Mouse (Mus musculus) stomach, embryonic 16.5 days (tissue): ENCODE measurements around the gene Srebf1. TPM values are rescaled to one million over a fixed set of nuclear protein-coding genes. Genes with fewer than 3 reads are reported as not detected.

Experiments
- ATAC-seq: fragments of 200-750 bp; cut with Nextera tagmentation; 2 replicates; pipeline ENCODE4 v1.8.0; 2017; ENCODE audit warnings: moderate number of reproducible peaks, moderate TSS enrichment; ENCODE audit not compliant: insufficient read depth, low FRiP score
- H3K27ac ChIP-seq: fragments of 300-500 bp; sonication (generic); 2 replicates; pipeline ENCODE4 v1.5.1; 2014; ENCODE audit warnings: low read length
- H3K27me3 ChIP-seq: fragments of 300-500 bp; sonication (generic); 2 replicates; pipeline ENCODE4 v1.6.1; 2014; ENCODE audit warnings: low read length, control low read depth, mixed read lengths; ENCODE audit not compliant: control insufficient read depth, insufficient read depth
- H3K36me3 ChIP-seq: fragments of 300-500 bp; sonication (generic); 2 replicates; pipeline ENCODE4 v1.6.1; 2014; ENCODE audit warnings: low read length; ENCODE audit not compliant: control insufficient read depth, insufficient read depth
- H3K4me1 ChIP-seq: fragments of 300-500 bp; sonication (generic); 2 replicates; pipeline ENCODE4 v1.6.1; 2014; ENCODE audit warnings: low read length, control low read depth, mixed read lengths; ENCODE audit not compliant: control insufficient read depth, insufficient read depth
- H3K4me2 ChIP-seq: fragments of 300-500 bp; sonication (generic); 2 replicates; pipeline ENCODE4 v1.6.1; 2014; ENCODE audit warnings: low read depth, low read length, mixed read lengths
- H3K4me3 ChIP-seq: fragments of 300-500 bp; sonication (generic); replicated peaks from 2 replicates; pipeline ENCODE4 v1.5.1; 2014; ENCODE audit warnings: mild to moderate bottlenecking, low read length
- H3K9ac ChIP-seq: fragments of 300-500 bp; sonication (generic); 2 replicates; pipeline ENCODE4 v1.6.1; 2014; ENCODE audit warnings: low read length
- H3K9me3 ChIP-seq: fragments of 300-500 bp; sonication (generic); replicated peaks from 2 replicates; pipeline ENCODE4 v1.6.1; 2016; ENCODE audit warnings: low read length, control low read depth; ENCODE audit not compliant: control insufficient read depth
- WGBS: fragments of 180-500 bp; shearing (Covaris S2); extraction: QIAGEN DNeasy Blood & Tissue Kit; methylation state at CpG from one replicate; pipeline ENCODE4 v1.1.7; 2014; 5-methylcytosine and 5-hydroxymethylcytosine counted together
- polyA plus RNA-seq: library from polyadenylated mRNA; unstranded; fragments of >200 nt; fragmentation: Nextera tagmentation; extraction: Ambion mirVana; gene quantifications from 2 replicates; pipeline ENCODE4 v1.2.1, GENCODE M21; 2015

The Srebf1 gene
- polyA plus RNA-seq, 1 experiment from 2014 or later, result 63.4 TPM

DNA sequence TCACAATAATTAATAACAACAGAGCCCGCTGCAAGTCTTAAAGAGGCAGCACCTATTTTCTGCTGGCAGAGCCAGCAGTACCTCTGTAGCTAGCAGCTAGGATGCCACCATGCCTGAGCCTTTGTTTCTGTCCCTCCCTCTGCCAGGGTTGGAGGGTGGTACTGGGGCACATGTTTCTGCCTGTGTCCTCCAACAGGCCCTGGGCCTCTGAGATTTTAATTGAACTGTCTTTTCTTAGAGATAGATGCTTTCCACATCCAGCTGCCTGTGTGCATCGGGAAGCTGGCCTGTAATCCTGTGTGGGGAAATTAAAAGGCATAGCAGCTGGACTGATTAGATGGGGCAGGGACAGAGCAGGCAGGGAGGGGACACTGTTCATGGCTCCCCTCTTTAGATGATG lies 39.6 kb downstream of the Srebf1 start:
- peak overlapping the region; percentile 57; the same call in 1 of the 2 replicates for H3K27ac ChIP-seq
- H3K4me2 ChIP-seq, result no peak overlapping the region
- no peaks in the 10 kb centered on the region for H3K9me3 ChIP-seq
- no peaks in the 10 kb centered on the region for H3K27me3 ChIP-seq
- no peak for ATAC-seq
- H3K36me3 ChIP-seq, result peaks cover 13% of the 10 kb centered on the region; the same call in 1 of the 2 replicates
- 0 out of 2 replicates have a peak overlapping the region, but pooled peaks have one; percentile 7 for H3K9ac ChIP-seq
- no peak overlapping the region for H3K4me3 ChIP-seq
- H3K4me1 ChIP-seq, result peaks cover 78% of the 10 kb centered on the region
- WGBS, result 55% methylated on average over 2 of the region's 2 CpGs

DNA sequence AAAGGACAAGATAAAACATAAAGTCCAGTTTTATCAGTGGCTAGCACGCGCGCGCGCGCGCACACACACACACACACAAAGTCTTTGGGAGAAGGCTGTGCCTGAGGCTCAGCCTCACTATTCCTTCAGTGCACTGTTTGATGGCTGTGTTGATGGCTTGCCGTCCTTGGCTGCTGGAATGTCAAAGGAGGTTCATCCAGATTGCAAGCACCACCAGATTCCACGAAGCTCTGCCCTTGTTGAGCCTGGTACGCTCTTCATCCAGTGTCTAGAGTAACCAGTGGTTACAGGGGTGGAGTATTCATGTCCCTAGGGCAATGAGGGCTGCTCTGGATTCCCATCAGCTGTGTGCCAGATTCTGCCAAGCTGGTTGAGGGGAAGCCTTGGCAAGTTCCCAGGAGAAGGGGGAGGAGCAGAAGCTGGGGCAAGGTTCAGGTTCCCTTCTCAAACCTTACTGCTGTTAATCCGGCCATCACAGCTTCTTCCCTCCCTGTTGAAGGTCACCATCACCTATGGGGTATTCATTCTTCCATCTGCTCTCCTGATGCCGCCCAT lies 40.2 kb downstream of the Srebf1 start:
- peaks cover 84% of the 10 kb centered on the region for H3K4me1 ChIP-seq
- H3K9me3 ChIP-seq, result no peaks in the 10 kb centered on the region
- no peak overlapping the region for H3K4me2 ChIP-seq
- ATAC-seq, result no peak
- H3K27ac ChIP-seq, result peak overlapping the region; percentile 57; the same call in 1 of the 2 replicates
- 0 out of 2 replicates have a peak, but pooled peaks cover 8% of the 10 kb centered on the region for H3K36me3 ChIP-seq
- 81% methylated on average over 12 of the region's 12 CpGs for WGBS
- no peak overlapping the region for H3K4me3 ChIP-seq
- no peak overlapping the region for H3K9ac ChIP-seq
- H3K27me3 ChIP-seq, result no peaks in the 10 kb centered on the region

DNA sequence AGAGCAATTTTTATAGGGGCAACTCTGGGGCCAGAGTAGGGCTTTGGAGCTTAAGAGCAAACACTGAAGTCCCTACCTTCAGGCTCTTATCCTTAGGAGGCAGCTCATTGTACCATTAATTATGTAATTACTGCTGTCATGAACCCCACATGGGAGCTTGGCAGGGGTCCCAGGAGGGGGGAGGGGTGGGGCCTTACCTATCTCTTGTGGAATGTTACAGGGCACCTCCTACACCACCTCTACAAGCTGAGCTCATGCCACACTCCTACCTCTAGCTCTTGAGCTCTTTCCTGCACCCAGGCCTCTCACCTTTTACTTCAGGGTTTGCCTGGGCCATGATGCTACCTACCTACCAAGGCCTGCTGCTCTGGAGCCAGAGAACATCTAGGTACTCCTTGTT lies 43.9 kb downstream of the Srebf1 start:
- Histone ChIP-seq H3K9ac (0 out of 2 replicates have a peak overlapping the region, but pooled peaks have one; percentile 23), H3K27me3 (no peaks in the 10 kb centered on the region), H3K4me2 (0 out of 2 replicates have a peak overlapping the region, but pooled peaks have one; percentile 12), H3K4me1 (peaks cover 90% of the 10 kb centered on the region), H3K27ac (peak overlapping the region; percentile 87), H3K4me3 (no peak overlapping the region), H3K9me3 (no peaks in the 10 kb centered on the region), H3K36me3 (0 out of 2 replicates have a peak, but pooled peaks cover 3% of the 10 kb centered on the region)
- peak; percentile 11; the same call in 1 of the 2 replicates for ATAC-seq

DNA sequence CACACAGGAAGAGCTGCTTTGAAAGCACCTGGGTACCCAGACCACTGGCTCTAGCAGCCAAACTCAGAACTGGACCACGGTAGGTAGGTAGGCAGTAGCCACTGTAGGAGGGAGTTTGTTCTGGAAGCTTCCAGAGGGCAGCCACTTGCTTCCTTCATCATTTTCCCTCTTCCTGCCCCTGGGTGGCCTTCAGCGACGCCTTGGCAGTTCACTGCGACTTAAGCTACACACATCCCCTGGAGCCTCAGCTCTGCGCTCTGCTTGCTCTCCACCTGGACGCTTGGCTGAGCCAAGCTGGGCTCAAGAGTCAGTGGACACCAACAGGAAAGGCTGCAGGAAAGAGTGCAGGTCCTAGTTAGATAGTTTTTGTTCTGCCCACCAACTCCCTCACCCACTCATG lies 44.4 kb downstream of the Srebf1 start:
- Histone ChIP-seq H3K27me3 (no peaks in the 10 kb centered on the region), H3K9ac (peak overlapping the region; percentile 74), H3K9me3 (no peaks in the 10 kb centered on the region), H3K36me3 (0 out of 2 replicates have a peak, but pooled peaks cover 3% of the 10 kb centered on the region), H3K4me2 (peak overlapping the region; percentile 94; the same call in 1 of the 2 replicates), H3K4me3 (no peak overlapping the region), H3K4me1 (peaks cover 90% of the 10 kb centered on the region), H3K27ac (peak overlapping the region; percentile 87)
- 42% methylated on average over 6 of the region's 6 CpGs for WGBS
- no peak for ATAC-seq

DNA sequence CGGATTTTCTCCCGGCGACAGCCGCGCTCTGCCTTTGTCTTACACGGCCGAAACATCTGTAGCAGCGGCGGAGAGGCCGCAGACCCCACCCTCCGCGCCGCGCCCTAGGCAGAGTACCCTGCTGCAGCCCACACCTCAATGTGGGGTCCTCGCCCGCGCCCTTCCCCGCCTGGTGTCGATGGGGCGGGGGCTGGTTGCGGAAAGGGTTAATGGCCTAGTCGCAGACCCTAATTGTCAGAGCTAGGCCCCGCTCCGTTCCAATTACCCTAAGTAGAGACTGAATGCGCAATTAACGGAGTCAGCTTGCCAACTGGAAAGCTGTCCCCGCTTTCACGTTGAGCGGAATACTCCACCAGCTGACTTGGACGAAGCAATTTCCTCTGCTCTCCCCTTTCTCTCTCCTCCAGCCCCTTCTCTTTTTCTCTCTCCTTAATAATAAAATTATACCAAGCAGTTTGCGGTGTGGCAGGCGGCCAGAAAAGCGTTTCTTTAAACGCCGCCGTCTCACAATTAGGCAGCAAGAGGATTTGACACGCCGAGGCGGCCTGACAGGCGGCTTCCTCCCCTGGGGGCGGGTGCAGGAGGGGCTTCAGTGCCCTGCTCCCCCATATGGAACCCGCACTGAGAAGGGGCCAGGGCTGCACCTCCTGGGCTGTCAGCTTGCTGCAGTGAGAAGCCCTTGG lies 45.3 kb downstream of the Srebf1 start:
- Histone ChIP-seq H3K4me1 (peaks cover 90% of the 10 kb centered on the region), H3K4me2 (peak overlapping the region; percentile 94), H3K27ac (peak overlapping the region; percentile 87), H3K27me3 (no peaks in the 10 kb centered on the region), H3K9me3 (no peaks in the 10 kb centered on the region), H3K9ac (peak overlapping the region; percentile 74), H3K36me3 (0 out of 2 replicates have a peak, but pooled peaks cover 3% of the 10 kb centered on the region), H3K4me3 (peak overlapping the region; percentile 62)
- 3% methylated on average over 42 of the region's 42 CpGs for WGBS
- ATAC-seq, result no peak

DNA sequence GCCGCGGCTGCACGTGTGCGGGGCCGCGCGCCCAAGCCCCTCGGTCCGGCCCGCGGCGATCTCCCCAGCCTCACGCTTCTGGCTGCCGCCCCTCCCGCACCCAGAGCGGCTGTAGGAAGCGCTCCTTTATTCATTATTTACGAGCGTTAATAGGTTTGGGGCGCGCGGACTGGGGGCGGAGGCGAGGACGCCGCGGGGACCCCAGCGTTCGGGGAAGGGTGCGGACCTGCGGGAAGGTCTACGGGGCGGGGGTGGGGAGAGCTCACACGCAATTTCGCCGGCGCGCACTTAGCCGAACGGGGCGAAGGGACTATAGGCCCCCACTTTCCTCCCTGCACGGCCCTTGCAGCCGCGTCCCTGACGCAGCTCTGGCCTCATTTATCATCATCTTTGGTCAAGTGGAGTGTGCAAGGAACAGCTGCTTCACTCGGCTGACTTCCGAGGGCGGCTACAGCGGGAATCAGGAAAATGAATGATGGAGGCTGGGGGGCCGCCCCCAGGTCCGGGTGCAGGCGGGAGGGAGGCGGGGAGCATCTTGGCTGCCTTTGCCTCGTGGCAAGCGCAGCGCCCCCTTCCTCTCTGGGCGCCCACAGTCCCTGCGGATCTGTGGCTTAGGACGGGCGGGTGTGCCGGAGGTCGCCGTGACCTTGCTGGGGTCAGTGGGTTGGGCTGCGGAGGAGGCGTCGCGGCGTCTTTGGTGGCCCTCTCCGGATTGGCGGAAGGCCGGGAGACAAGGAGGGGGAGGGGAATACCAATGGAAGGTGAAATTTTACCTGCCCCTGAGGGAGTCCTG lies 46.0 kb downstream of the Srebf1 start:
- H3K4me3 ChIP-seq, result peak overlapping the region; percentile 62
- 0 out of 2 replicates have a peak, but pooled peaks cover 3% of the 10 kb centered on the region for H3K36me3 ChIP-seq
- WGBS, result under 1% methylated on average over 71 of the region's 71 CpGs
- ATAC-seq, result peak; percentile 27; the same call in 1 of the 2 replicates
- peak overlapping the region; percentile 87 for H3K27ac ChIP-seq
- no peaks in the 10 kb centered on the region for H3K9me3 ChIP-seq
- peaks cover 88% of the 10 kb centered on the region for H3K4me1 ChIP-seq
- H3K27me3 ChIP-seq, result no peaks in the 10 kb centered on the region
- H3K9ac ChIP-seq, result peak overlapping the region; percentile 74
- H3K4me2 ChIP-seq, result peak overlapping the region; percentile 94

DNA sequence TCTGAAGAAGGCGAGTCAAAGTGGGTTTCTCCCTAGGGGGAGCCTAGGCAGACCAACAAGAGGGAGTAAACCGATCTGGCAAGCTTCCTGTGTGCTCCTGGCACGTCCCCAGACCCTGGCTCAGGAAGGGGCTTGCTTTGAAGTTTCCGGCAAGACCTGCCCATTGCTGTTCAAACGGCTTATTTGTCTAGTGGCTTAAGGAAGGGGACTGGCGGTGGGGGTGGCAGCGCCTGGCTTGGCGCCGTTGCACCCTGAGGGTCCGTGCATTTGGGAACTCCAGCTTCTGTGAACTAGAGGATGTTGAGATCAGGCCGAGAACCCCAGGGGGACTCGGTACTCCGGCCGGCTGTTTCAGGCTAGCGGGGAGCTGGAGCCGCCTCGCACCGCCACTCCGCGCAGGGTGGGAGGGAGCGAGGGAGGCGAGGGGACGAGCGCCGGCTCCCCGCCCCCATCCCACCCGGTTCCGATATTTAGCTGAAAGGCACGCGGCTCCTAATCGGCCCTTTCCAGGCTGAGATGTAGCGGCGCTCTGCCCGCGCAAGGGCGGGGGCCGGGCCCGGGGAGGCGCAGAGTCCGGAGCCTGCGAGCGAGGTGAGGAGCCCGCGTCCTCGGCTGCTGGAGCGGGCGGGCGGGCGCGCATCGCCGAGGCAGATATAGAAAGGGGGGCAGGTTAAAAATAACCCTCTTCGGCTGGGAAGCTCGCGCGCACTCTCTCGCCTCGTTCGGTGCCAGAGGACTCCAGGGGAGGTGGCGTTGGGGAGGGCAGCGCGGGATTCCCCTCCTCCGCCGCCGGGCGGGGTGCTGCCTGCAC lies 46.8 kb downstream of the Srebf1 start:
- H3K4me3 ChIP-seq, result peak overlapping the region; percentile 62
- peak overlapping the region; percentile 94 for H3K4me2 ChIP-seq
- H3K9ac ChIP-seq, result peak overlapping the region; percentile 74
- under 1% methylated on average over 65 of the region's 66 CpGs for WGBS
- H3K4me1 ChIP-seq, result peaks cover 86% of the 10 kb centered on the region
- peak; percentile 54; the same call in 1 of the 2 replicates for ATAC-seq
- H3K27me3 ChIP-seq, result no peaks in the 10 kb centered on the region
- H3K27ac ChIP-seq, result peak overlapping the region; percentile 87
- H3K9me3 ChIP-seq, result no peaks in the 10 kb centered on the region
- H3K36me3 ChIP-seq, result 0 out of 2 replicates have a peak, but pooled peaks cover 3% of the 10 kb centered on the region

DNA sequence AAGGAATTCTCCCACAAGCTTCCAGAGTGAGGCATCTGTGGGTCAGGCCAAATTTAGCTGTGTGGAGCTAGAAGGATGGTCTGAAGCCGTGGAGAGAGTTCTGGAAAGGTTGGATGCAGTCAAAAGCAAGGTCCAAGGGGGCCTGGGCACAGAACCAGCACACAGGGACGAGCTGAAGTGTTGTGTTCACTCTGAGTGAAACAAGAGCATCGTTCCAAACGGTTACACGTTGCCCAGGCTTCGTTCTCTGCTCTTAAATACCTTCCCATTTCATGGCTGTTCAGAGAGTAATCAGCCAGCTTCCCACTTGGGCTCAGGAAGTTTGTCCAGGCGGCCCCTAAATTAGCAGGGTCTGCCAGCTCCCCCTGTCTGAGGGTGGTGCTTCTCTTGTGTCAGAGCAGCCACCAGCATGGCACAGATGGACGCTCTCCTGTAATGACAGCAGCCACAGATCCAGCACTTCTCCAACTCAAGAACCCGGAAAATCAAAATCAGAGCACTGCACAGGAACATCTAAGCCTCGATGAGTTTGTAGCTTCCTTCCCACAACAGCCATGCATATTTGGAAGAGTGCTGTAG lies 48.7 kb downstream of the Srebf1 start:
- WGBS, result 67% methylated on average over 10 of the region's 10 CpGs
- Histone ChIP-seq H3K4me3 (no peak overlapping the region), H3K27ac (no peak overlapping the region), H3K9me3 (no peaks in the 10 kb centered on the region), H3K4me1 (peaks cover 82% of the 10 kb centered on the region), H3K27me3 (no peaks in the 10 kb centered on the region), H3K4me2 (no peak overlapping the region), H3K36me3 (no peaks in the 10 kb centered on the region), H3K9ac (no peak overlapping the region)
- no peak for ATAC-seq
